Mouse (Mus musculus): Measurements from ENCODE around the gene Acox2.
"Not testable (repeated sequence)": the region's sequence is repeated elsewhere in the genome, so short reads cannot be mapped to it uniquely, and the experiment has no call there.

Gene Acox2

DNA sequence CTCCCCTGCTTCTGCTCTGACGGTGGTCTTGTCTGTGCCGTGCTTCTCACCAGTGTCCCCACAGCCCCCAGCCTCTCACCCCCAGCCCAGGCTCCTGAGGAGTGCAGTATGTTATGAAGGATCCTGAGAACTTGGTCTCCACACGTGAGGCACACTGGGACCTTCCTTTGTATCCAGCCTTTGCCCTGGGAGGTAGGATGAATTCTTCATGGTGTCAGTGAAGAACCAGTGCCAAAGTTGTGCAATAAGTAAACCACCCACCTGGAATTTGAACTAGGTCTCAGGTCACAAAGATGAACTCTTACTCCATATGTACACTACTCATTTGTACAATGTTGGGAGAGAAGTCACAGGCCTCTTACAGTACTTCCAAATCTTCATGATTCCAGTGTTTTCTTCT lies at the start of gene Acox2:
Acox2 (minus strand) TSS at position 188 of the 400 bp plus-strand sequence.
- no peak for DNase-seq (ENCODE audit: low spot score in 2 of 2)

DNA sequence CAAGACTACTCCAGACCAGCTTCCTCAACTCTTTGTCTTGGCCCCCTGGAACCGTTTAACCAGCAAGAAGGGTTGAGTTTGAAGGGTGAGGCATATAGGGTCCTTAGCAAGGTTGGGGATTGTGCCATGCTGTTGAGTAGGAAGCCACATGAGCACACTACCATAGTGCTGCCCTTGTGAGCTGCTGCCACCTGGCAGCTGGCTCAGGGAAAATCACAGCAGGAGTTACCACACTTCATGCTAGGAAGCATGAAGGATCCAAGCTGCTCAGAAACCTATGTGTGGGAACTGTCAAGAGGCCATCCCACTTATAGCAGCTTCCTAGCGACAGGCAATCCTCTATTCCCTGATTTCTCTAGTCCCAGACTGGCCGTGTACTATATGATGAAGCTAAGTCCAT lies 49.5 kb upstream of the Acox2 start:
- DNase-seq (ENCODE audit: low spot score in 2 of 2): no peak

DNA sequence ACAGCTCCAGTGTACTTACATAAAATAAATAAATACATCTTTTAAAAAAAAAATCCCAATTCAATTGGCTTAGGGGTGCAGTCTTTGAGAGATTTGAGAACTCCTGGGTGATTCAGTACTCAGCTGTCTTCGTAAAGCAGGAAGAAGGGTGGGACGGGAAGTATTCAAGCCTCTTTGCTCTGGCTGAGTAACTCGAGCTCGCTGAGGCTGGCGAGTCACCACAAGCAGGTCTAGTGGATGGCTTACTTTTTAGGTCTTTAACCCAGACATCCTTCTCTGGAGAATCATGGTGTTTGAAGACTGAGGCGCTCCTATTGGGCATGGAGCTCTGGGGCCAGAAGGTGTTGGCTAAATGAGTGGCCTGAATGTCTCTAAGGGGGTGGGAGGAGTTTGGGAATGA lies 47.7 kb upstream of the Acox2 start:
- DNase-seq (ENCODE audit: low spot score in 2 of 2): no peak

DNA sequence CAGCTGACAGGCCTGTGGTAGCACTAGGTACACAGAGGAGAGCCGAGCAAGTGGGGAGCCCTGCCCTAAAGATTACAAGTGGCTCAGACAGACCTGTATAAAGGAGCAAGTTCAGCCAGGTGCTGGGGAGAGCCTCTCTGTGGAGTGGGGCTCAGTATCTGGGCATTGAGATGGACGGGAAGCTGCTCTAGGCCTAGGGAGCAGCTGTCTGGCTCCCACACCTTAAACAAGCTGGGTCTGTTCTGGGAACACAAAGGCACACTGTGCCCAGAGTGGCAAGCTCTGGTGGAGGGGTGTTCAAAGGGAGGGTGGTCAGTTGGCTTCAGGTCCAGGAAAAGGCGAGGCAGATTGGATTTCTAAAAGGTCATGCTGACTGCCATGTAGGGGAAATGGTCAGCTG lies 45.9 kb upstream of the Acox2 start:
- no peak for DNase-seq (ENCODE audit: low spot score in 2 of 2)

DNA sequence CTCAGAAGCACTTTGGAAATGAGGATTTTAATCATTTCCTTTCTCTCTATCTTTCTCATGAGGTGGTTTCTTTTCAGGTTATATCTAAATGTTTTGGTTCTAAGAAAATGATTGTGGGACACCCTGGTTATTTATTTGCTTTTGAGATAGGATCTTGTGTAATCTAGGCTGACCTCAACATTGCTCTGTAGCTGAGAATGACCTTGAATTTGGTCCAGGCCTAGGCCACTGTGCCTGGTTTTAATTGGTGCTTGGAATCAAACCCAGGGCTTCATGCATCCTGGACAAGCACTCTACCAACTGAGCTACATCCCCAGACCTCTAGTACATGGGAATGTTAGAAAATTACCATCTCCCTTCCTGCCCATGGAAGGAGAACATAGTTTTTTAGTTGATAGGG lies 44.9 kb upstream of the Acox2 start:
- no peak for DNase-seq (ENCODE audit: low spot score in 2 of 2)

DNA sequence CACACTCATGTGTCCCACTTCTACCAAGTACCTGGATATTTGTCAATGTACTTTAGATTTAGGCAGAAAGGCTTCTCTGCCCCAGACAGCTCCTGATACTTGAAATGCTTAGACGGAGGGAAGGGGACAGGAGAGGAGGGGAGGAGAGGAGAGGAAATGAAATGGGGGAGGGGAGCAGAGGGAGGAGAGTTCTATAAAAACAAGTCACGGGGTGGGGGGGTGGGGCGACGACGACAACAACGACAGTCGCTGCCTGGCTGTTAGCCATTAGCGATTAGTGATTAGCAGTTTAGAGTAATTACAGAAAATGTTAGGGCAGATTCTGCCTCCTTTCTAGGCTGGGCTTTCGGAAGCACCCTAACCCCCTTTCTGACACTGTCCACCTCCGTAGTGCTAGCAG lies 43.5 kb upstream of the Acox2 start:
- no peak for DNase-seq (ENCODE audit: low spot score in 2 of 2)

DNA sequence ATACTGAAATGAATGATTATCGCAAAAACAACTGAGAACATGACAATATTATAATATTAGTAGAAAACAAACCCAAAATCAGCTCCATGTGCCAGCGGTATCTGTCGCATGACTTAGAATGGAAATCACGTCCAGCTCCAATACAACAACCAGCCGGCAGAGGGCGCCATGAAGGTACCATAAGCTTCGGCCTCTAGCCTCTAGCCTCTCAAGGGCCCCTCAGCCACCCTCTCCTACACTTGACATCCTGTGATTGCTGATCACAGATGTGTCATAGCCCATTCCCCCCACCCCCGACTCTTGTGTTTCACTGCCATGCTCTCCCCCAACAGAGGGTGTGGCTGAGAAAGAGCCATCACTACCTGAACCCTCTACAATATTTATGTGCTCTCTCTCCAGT lies 41.1 kb upstream of the Acox2 start:
- peak in 1 of 2 experiments; percentile 44 for DNase-seq (ENCODE audit: low spot score in 2 of 2)

DNA sequence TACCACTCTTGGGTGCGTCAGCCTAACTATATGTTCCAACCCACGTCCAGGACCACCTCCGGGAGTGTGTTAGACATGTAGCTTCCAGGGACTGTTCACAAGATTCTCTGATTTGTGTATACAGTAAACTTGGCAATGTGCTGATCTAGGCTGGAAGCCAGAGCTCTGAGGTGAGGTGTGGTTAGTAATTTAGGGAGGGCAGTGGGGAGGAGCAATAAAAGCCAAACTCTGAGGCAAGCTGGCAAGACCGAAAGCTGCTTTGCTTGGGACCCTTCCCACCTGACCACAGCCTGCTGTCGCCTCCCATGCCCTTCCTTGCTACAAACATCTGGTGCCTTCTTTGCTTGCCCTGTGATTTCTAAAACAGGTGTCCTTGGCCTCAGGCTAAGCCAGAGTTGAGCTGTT lies 38.7 kb upstream of the Acox2 start:
- DNase-seq (ENCODE audit: low spot score in 2 of 2): no peak

DNA sequence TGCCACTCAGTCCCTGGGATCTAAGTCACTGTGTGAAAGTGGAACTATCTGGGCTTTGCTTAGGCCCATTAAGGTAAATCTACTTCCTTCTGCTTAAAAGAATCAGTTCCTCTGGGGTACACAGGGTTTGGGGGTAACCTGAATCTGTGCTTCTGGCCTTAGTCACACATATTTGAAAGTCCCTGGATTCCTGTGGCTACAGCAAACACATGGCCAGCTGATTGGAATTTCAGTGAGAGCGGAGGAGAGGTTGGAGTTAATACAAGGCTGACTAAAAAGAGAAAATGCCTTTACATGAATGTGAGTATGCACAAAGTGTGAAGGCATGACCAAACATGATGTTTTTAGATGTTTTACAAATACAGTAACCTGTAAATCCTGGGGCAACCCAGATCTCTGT lies 35.1 kb upstream of the Acox2 start:
- no peak for DNase-seq (ENCODE audit: low spot score in 2 of 2)

DNA sequence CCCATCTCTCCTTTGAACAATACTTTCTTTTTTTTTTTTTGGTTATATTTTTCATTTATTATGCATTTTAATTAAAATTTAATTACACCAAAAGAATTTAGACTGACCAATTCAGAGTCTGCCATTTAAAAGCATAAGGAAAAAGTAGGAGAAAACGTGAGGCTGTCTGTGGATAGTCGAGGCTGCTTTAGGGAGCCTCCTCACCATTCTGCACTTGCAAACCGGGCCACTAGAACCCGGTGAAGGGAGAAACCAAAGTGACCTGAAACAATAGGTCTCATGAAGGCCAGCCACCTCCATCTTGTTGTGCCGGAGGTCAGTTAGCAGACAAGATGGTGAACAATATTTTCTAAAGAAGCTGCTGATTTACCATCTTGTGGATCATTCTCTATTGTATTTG lies 27.4 kb upstream of the Acox2 start:
- peak; percentile 43 to 71 for DNase-seq (ENCODE audit: low spot score in 2 of 2)

DNA sequence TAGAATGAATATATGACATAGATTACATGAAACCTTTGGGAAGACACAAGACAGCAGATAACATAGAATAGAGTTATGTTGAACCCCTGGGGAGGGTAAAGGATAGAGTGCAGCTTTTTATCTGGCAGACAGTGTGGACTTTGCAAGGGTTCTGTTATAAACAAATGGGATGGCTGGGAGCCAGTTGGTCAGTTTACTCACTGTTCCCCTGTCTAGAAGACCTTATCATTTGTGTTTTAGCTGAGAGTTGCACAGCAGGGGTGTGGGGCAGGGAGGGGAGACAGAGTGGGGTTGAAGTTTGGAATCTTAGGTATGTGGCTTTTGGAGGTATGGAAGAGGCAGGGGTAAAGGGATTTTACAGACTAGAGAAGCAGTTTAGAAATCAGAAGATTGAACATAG lies 24.6 kb upstream of the Acox2 start:
- DNase-seq (ENCODE audit: low spot score in 2 of 2): no peak

DNA sequence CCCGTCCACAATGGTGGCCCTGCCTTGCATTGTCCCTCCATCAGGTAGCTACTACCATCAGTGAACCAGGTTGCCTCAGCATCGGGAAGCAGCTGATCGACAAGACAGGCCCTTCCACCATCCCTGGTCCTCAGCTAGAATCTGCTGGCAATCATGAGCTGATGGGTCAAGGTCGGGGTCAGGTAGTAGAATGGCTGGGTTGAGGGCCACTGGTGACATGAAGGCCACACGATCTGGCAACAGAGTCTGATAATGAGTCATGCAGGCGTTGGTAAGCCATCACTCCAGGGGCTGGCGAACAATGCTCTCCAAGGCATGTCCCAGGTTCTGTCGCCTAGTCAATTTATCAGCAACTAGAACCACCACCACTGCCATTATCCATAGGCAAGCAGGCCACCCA lies 12.1 kb upstream of the Acox2 start:
- DNase-seq (ENCODE audit: low spot score in 2 of 2): not testable (repeated sequence)

DNA sequence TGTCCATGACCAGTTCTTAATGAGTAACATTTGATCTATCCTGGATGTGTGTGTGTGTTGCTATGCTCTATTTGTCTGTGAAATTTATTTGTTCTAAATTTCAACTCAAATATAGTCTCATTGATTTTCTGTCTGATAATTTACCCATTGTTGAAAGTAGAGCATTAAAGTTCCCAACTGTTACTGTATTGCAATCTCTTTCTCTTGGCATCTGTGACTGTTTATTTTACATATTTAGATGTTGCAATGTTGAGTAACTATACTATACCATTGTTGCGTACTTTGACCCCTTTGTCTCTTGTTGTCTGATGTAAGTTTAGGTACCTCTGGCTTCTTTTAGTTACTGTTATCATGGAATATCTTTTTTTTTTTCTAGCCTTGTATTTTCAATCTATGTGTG lies 5.2 kb upstream of the Acox2 start:
- no peak for DNase-seq (ENCODE audit: low spot score in 2 of 2)

DNA sequence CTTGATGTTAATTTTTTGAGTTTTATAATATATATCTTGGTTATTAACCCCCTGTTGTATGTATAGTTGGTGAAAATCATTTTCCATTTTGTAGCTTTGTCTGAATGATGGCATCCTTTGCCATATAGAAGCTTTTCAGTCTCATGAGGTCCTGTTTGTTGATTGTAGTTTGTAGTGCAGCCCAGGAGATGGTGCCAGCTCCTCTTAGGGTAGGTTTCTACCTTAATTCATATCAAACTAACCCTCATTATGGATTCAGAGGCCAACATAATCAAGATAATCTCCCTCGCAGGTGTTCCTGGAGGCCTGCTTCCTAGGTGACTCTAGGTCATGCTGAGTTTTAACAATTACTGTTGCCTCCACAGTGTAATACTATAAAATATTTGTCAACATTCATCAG lies 3.1 kb upstream of the Acox2 start:
- no peak for DNase-seq (ENCODE audit: low spot score in 2 of 2)

DNA sequence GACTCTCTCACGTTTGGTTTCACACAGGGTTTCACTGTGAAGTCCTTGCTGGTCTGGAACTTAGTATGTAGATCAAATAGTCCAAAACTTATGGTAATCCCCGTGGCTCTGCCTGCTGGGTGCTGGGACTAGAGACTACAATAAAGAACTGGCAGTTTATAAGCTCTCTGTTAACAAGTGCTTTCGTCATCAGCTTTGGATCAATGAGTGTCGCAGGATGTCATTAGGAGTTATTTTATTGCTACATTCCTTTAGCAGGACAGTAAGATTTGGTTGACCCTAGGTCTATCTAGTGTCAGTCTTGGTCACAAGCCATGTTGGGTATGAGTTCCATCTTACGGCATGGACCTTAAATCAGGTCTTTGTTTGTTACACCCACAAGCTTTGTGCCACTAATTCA lies 1.1 kb upstream of the Acox2 start:
- DNase-seq (ENCODE audit: low spot score in 2 of 2): no peak

DNA sequence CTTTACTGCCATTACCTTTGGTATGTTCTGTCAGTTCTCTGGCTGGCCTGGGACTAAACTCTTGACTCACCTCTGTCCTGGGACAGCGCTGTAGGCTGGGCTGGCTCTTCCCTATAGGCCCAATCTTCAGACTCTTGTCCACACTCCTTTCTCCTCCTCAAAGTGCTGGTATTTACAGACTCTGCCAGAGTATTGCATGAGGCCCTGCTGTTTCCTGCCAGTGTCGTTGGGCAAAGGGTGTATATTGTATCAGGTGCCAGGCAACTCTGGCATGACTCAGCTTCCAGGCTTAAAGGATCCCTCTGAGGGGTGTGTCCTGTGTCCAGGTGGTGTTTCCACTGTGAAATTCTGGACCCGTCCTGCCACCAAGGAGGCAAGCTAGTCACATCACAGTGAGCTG lies 401 bp downstream of the Acox2 start:
- no peak for DNase-seq (ENCODE audit: low spot score in 2 of 2)

DNA sequence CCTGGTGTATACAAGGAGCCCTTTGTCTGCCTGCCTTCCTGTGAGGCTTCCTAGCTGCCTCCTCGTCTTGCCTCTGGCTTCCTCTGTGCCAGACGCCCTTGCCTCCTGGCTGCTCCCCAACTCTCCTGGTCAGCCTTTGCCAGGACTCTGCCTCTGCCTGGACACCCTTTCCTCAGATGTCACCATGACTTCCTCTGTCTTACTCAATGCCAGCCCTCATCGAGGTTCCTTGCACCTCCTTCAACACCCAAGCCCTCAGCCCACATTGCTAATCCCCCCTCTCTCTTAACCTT lies 872 bp downstream of the Acox2 start:
- DNase-seq (ENCODE audit: low spot score in 2 of 2): no peak

DNA sequence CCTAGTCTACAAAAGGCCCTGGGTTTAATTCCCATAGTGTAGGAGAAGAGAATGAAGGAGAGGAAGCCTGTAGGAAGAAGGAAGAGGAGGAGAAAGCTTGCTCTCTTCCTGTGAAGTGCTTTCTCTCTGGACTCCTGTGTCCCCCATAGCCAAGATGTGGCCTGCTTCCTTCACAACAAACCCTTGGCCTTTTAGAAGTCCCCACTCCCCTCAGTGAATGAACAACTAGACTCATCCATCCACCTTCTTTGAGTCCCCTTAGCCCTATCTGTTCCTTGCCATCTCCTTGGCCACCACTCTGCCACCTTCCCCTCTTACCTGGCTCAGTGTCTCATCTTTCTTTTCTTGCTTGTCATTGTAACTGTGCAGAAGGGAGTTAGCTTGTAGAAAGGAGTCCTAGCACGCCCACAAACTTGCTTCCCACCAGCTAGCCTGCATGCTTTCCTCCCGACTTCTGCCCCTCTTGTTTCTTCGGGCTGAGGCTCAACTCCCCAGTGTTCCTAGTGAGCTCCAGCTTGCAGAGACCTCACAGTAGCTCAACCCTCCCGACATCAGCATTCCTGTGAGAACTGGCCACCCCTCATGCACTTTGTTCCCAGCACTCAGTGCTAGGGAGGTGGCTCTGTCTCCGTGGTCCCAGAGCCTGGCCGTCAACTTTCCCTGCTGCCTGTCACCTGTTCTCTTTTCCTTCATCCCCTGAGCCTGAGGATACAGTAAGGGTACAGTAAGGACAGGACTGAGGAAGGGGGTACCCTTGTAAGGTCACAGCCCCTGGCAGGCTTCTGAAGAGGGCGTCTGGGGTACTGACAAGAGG lies 1.4 kb downstream of the Acox2 start:
- DNase-seq (ENCODE audit: low spot score in 2 of 2): no peak

DNA sequence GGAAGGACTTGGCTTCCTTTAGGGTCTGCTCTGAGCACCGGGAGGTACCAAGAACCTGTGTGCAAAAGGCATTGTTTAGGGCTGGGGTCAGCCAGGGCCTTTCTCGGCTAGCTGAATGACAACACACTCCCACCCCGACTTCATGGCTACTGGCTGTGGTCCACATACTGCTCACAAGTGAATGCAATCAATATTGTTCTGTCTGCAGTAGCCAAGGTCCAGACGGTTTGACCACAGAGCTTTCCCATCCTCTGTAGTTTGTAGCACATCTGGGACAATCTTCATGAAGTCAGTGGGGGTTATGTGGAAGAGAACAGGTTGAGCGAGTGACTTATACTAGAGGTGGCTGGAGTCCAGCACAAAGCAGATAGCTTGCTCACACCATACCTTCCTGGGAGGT lies 2.3 kb downstream of the Acox2 start:
- DNase-seq (ENCODE audit: low spot score in 2 of 2): no peak

DNA sequence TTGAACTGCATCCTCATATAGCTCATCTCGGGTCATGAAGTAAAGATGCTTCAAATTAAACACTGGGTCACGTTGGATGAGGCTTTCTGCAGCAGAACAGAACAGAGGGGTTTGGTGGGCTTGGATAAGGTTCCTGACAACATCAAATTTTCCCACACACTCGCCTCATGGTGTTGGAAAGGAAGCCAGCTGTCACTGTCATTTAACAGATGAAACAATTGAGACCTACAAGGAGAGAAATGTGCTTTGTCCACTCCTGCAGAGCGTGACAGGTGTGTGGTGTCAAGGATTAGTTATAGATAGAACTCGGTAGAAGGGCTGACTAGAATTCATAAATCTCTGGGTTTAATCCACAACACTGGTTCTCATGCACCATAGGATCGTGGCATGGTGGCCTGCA lies 3.1 kb downstream of the Acox2 start:
- no peak for DNase-seq (ENCODE audit: low spot score in 2 of 2)

DNA sequence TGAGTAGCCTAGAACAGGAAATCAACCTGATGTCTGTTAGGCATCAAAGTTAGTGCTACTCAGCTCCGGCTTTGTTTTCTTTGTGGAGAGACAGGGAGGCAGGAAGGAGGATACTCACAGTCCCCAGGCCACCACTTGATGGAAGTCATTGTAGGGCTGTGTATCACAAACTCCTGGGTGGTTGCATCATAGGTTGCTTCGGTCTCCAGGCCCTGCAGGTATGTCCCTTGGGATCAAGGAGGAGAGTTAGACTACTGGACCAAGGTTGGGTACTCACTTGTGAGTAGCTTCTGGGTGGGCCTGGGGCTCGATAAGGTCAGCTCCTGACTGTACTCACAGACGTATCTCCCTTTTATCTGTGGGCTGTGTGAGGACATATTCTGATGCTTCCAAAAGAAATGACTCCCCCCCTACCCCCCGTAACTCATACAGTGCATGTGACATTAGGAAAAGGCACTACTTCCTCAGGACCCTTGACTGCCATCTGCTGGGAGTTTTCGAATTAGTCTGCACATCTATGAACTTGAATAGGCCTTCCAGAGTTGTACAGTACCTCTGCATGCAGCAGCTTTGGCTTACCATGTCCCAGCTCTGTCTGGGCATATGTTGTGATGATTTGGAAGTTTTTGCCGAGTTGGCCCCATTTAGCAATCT lies 4.0 kb downstream of the Acox2 start:
- peak; percentile 16 to 42 for DNase-seq (ENCODE audit: low spot score in 2 of 2)

DNA sequence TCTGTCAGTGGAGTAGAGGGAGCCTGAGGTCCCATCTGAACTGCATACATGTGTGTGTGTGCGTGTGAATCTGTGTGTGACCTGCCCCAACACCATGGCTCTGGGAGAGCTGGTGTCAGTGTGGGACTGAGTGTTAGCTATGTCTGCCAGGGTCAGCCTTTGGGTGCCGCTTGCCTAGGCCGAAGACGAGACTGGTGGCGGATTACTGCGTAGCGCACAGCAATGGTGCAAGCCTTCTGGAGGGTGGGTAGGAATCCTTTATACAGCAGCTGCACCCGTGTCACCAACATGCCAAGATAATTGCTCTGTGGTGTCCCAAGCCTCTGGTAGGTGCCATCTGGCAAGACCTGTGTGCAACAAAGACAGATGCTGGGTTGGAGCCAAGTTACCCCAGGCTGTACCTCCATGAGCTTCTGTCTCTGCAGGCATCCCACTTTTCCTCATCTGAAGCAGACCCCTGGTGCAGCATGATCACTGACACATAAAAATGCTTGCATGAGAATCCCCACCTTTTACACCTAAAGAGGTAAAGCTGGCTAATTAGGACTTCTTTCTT lies 7.7 kb downstream of the Acox2 start:
- DNase-seq (ENCODE audit: low spot score in 2 of 2): no peak

DNA sequence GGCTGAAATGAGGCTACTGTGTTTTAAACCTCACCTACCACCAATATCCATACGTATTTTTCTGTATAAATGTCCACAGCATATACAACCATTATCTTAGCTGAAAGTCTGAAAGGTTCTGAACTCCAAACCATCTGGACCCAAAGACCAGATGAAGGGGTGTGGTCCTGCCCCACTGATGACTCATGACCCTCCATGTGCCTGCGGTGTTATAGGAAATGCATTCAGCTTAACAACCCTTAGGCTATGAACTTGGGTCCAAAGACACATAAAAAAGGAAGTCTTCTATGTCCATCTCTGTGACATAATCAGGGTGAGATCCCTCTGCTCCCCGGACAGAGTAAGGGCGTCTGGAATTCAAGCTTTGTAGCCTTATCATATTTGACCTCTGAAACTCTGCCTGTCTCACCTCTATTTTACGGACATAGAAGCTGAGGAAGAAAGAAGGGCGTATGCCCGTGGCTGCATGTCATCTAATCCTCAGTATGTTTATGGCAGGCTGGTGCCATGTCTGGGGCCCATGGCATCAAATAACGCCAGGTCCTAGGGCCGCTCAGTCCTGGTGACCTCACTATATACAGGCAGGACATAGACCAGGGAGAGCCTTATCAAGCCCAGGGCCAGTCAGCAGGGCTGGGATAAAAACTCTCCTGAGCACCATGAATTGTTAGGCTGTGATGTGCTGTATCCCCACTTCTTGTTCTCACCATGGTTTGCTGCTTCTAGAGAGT lies 8.8 kb downstream of the Acox2 start:
- no peak for DNase-seq (ENCODE audit: low spot score in 2 of 2)
